Mouse (Mus musculus): ENCODE measurements around the gene Ccdc33. TPM values are rescaled to one million over a fixed set of nuclear protein-coding genes. Genes with fewer than 3 reads are reported as not detected.

Ccdc33 gene
- total RNA-seq, 2 experiments from 2014 or later: 0.91 to 0.94 TPM

DNA sequence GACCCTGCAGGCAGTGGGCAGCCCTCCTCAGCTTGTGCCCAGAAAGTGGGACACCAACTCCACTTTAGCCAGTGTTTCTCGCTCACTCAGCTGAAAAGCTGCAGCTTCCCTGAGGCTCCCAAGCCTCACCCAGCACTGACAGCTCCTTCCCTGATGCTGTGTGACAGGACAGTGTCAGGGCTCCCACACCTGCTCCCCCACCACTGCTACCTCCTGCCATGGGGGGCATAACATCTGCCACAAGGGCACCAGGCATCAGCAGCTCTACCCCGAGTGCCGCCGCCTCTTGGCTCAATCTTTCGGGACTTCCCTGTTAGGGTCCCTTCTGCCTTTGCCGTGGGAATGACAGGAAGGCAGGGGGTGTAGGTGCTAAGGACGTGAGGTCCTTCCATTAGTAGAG, 132.3 kb downstream of the Ccdc33 start:
- DNase-seq (ENCODE audit: low spot score in 2 of 2): no peak

- peak; percentile 69 to 88 for DNase-seq (ENCODE audit: low spot score in 2 of 2)
Observed at GRCm38 (mm10) chr9:57985304-57985703, 133.3 kb downstream of the Ccdc33 start.

GRCm38 (mm10) chr9:57980570-57980969, 138.1 kb downstream of the Ccdc33 start:
- DNase-seq (ENCODE audit: low spot score in 2 of 2): no peak

GRCm38 (mm10) chr9:57978858-57979257, 139.8 kb downstream of the Ccdc33 start:
- no peak for DNase-seq (ENCODE audit: low spot score in 2 of 2)

Other genes starting within 250 kb of the Ccdc33 start
- 100 to 1,000 TPM in 1 of 2 experiments, 10 to 100 TPM in 1; 98.1 to 105 TPM for gene Ubl7, start 207.8 kb downstream of the Ccdc33 start, total RNA-seq (2021)
- 10 to 100 TPM; 85.7 to 96.3 TPM for gene Sema7a, start 178.7 kb downstream of the Ccdc33 start, total RNA-seq (2021)
- 1 to 10 TPM in 1 of 2 experiments, under 1 TPM in 1; 0.94 to 1.7 TPM for gene Cyp11a1, start 112.4 kb downstream of the Ccdc33 start, total RNA-seq (2021)
- gene Stra6, start 55.0 kb downstream of the Ccdc33 start, total RNA-seq (2021): 10 to 100 TPM; 18.2 to 18.4 TPM
- gene Islr, start 85.5 kb upstream of the Ccdc33 start, total RNA-seq (2021): 10 to 100 TPM; 10.1 to 15.5 TPM
- gene Islr2, start 85.5 kb upstream of the Ccdc33 start, total RNA-seq (2021): 100 to 1,000 TPM; 113 to 122 TPM
- gene Pml, start 131.0 kb upstream of the Ccdc33 start, total RNA-seq (2021): 10 to 100 TPM; 13.2 to 15.8 TPM
- 10 to 100 TPM; 77.5 to 80.3 TPM for gene Stoml1, start 134.3 kb upstream of the Ccdc33 start, total RNA-seq (2021)
- 1 to 10 TPM; 2.5 to 3.2 TPM for gene Loxl1, start 194.4 kb upstream of the Ccdc33 start, total RNA-seq (2021)